Comparison of ENCODE assay signal across 19 mouse cellular contexts in the genomic region with DNA sequence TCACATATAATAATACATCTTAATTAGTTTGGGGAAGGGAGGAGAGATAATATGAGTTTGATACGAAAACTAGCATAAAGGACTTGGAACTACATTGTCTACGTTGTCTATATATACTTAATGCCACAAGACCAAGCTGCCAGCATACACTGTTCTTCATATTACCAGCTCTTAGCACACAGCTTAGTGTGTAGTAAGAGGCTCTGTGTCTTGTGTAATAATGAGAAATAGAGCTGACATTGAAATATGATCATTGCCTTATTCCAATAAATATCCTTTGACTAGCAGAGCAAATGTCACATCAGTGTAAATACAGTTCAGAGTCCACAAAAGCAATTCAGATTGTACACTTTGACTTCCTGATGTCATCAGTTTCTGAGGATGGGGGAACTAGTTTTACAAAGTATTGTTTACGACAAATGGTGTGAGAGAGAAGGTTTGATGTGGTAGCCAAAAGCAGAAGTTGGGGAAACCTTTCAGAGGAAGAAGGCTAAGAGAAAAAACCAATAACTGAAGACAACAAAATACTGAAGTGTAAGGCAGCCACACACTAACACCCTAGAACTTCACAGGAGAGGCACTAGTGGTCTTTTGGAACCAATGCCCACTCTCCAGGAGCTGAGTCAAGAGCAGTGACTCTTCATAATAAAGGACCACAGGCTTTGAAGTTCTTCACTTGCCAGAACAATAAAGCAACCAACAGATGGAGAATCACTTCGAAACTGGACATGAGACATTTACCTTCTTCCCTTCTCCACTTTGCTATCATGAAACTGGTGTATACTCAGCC. TPM values are rescaled to one million over a fixed set of nuclear protein-coding genes. Genes with fewer than 3 reads are reported as not detected.
DNase-seq lines count a peak whose midpoint lies in the region; ATAC-seq and TF ChIP-seq lines count a peak whose summit lies in the region.
"Had no signal": no experiment of that assay in that cellular context is flagged by ENCODE, and none has a peak within 500 bp of the region (broad histone marks: within the 10 kb centered on the region; RNA-seq: fewer than 3 reads in every experiment).

No protein-coding gene starts in this region.

- no peak for TF ChIP-seq CTCF in liver, postnatal 0 days (IDR thresholded peaks at IDR 0.05; ENCODE audit: low read depth)

- H3K4me1 ChIP-seq in liver, postnatal 0 days (ENCODE audit: insufficient read depth) = peaks cover 11% of the 10 kb centered on the region; the same call in 1 of the 2 replicates
- no peaks in the 10 kb centered on the region for H3K4me1 ChIP-seq in forebrain, embryonic 12.5 days
- H3K4me1 ChIP-seq: embryonic facial prominence, embryonic 12.5 days; forebrain, embryonic 10.5 days; midbrain, embryonic 10.5 days; stomach, embryonic 15.5 days had no signal

- no peak overlapping the region for H3K4me3 ChIP-seq in liver, postnatal 0 days (ENCODE audit: low read depth, low read length)
- H3K4me3 ChIP-seq in forebrain, embryonic 12.5 days (replicated peaks) = no peak overlapping the region
- H3K4me3 ChIP-seq: embryonic facial prominence, embryonic 12.5 days; forebrain, embryonic 10.5 days; midbrain, embryonic 10.5 days; stomach, embryonic 15.5 days had no signal

- peak overlapping the region; percentile 37 for H3K27ac ChIP-seq in liver, postnatal 0 days (ENCODE audit: low read depth)
- H3K27ac ChIP-seq in forebrain, embryonic 12.5 days = no peak overlapping the region
- H3K27ac ChIP-seq: embryonic facial prominence, embryonic 12.5 days; forebrain, embryonic 10.5 days; midbrain, embryonic 10.5 days; stomach, embryonic 15.5 days had no signal

- 49% methylated on average over 4 of the region's 4 CpGs for WGBS in liver, postnatal 0 days (ENCODE audit: insufficient replicate concordance)
- WGBS in forebrain, embryonic 12.5 days = 89% methylated on average over 4 of the region's 4 CpGs

- TF ChIP-seq EP300 in liver, postnatal 0 days (IDR thresholded peaks at IDR 0.05; ENCODE audit: low read depth) = no peak

- peak; percentile 77 for ATAC-seq in liver, postnatal 0 days
- ATAC-seq in CD4-positive, CD25-positive, alpha-beta regulatory T cell, adult 4 months = peak; percentile 46
- ATAC-seq in forebrain, embryonic 12.5 days (ENCODE audit: low FRiP score) = no peak
- ATAC-seq: Patski had no signal

- no peaks in the 10 kb centered on the region for H3K9me3 ChIP-seq in liver, postnatal 0 days (ENCODE audit: low read length)
- H3K9me3 ChIP-seq in forebrain, embryonic 12.5 days = no peaks in the 10 kb centered on the region
- H3K9me3 ChIP-seq: embryonic facial prominence, embryonic 12.5 days; forebrain, embryonic 10.5 days; midbrain, embryonic 10.5 days; stomach, embryonic 15.5 days had no signal

- no peak overlapping the region for H3K4me2 ChIP-seq in liver, postnatal 0 days (ENCODE audit: low read depth, low read length)
- H3K4me2 ChIP-seq in forebrain, embryonic 12.5 days = no peak overlapping the region
- H3K4me2 ChIP-seq: embryonic facial prominence, embryonic 12.5 days; lung, embryonic 14.5 days; stomach, embryonic 15.5 days had no signal

- no peaks in the 10 kb centered on the region for H3K36me3 ChIP-seq in liver, postnatal 0 days (replicated peaks; ENCODE audit: insufficient read depth, low read length)
- no peaks in the 10 kb centered on the region for H3K36me3 ChIP-seq in forebrain, embryonic 12.5 days (replicated peaks)
- H3K36me3 ChIP-seq: embryonic facial prominence, embryonic 12.5 days; forebrain, embryonic 10.5 days; midbrain, embryonic 10.5 days; stomach, embryonic 15.5 days had no signal

- H3K9ac ChIP-seq in liver, postnatal 0 days (replicated peaks) = no peak overlapping the region
- no peak overlapping the region for H3K9ac ChIP-seq in forebrain, embryonic 12.5 days
- H3K9ac ChIP-seq: embryonic facial prominence, embryonic 12.5 days; lung, embryonic 14.5 days; stomach, embryonic 15.5 days had no signal

- H3K27me3 ChIP-seq in liver, postnatal 0 days (ENCODE audit: insufficient read depth, low read length) = no peaks in the 10 kb centered on the region
- H3K27me3 ChIP-seq in forebrain, embryonic 12.5 days = no peaks in the 10 kb centered on the region
- H3K27me3 ChIP-seq: embryonic facial prominence, embryonic 12.5 days; stomach, embryonic 15.5 days had no signal

- DNase-seq in liver, postnatal 0 days = no peak
- no peak for DNase-seq in liver
- DNase-seq in gonadal fat pad, adult 2 months (ENCODE audit: low read depth) = peak; percentile 31
- DNase-seq in natural killer cell, adult 2 months (ENCODE audit: low spot score in 2 of 2) = peak; percentile 49 to 60
- no peak for DNase-seq in gastrocnemius, adult 18-20 months (ENCODE audit: low spot score)
- DNase-seq in cerebellum, postnatal 10 days = no peak
- DNase-seq: adrenal gland, adult 2 months; cerebellum, postnatal 25 days; heart, postnatal 14 days; kidney, postnatal 25 days; lung, embryonic 14.5 days; right cerebral cortex, postnatal 14 days had no signal

RNA-seq across cellular contexts. Expression of a gene that starts 35.2 kb away (rescaled TPM):
- polyA plus RNA-seq in liver, postnatal 0 days (2015; fragmentation: Nextera tagmentation; extraction: Ambion mirVana) = 1.1 and 1.4 TPM in 2 replicates
- polyA plus RNA-seq in CD4-positive, CD25-positive, alpha-beta regulatory T cell, adult 4 months (2017; shearing (Covaris generic)) = 100 to 1,000 TPM; 123 to 149 TPM
- polyA plus RNA-seq in gonadal fat pad, adult 2 months (2012; rRNA removed) = 0.53 and 0.89 TPM in 2 replicates
- total RNA-seq in gastrocnemius, adult 18-20 months (2021) = under 1 TPM; 0.17 to 0.18 TPM
- polyA plus RNA-seq in forebrain, embryonic 12.5 days (2016; fragmentation: Nextera tagmentation; extraction: Ambion mirVana) = 7.0 and 10.9 TPM in 2 replicates
- polyA plus RNA-seq: adrenal gland, adult 2 months; Patski had no signal

Comparison
In these comparisons a context has a peak if more than half of its experiments do, and no peak if none do; other contexts are left out.
1. DNase-seq: peak in gonadal fat pad, adult 2 months (single experiment) and natural killer cell, adult 2 months (2 of 2); none in liver, postnatal 0 days (single experiment), liver (single experiment), gastrocnemius, adult 18-20 months (single experiment) and cerebellum, postnatal 10 days (0 of 2).
2. RNA of a gene that starts 35.2 kb away (polyA plus RNA-seq): 123 to 149 TPM in CD4-positive, CD25-positive, alpha-beta regulatory T cell, adult 4 months; 7.0 to 10.9 TPM in forebrain, embryonic 12.5 days, 1.1 to 1.4 TPM in liver, postnatal 0 days and 0.53 to 0.89 TPM in gonadal fat pad, adult 2 months; every median in the first group is over 10 times any median in the second.